Mouse (Mus musculus): ENCODE results near the gene Birc2. TPM values are rescaled to one million over a fixed set of nuclear protein-coding genes. Genes with fewer than 3 reads are reported as not detected.

The Birc2 gene
- polyA plus RNA-seq, 1 experiment from 2014 or later = 45.9 TPM

GRCm38 (mm10) chr9:7798555-7798954 lies 38.3 kb downstream of the Birc2 start:
- no peaks in the 10 kb centered on the region for H3K9me3 ChIP-seq (replicated peaks; ENCODE audit: control insufficient read depth, low read length)
- ATAC-seq (replicated peaks; ENCODE audit: insufficient number of reproducible peaks, low FRiP score, low TSS enrichment, low read depth) (no peak), DNase-seq (ENCODE audit: low spot score) (no peak)
- no peak overlapping the region for H3K27ac ChIP-seq (replicated peaks; ENCODE audit: low read depth, low read length)
- H3K4me2 ChIP-seq (ENCODE audit: low read depth, low read length) = no peak overlapping the region
- no peaks in the 10 kb centered on the region for H3K27me3 ChIP-seq (ENCODE audit: control insufficient read depth, insufficient read depth, low read length)
- H3K4me3 ChIP-seq (ENCODE audit: low read depth, low read length) = no peak overlapping the region
- WGBS = 97% methylated on average over 3 of the region's 3 CpGs
- H3K36me3 ChIP-seq (replicated peaks; ENCODE audit: control insufficient read depth, insufficient read depth, low read depth, low read length) = no peaks in the 10 kb centered on the region
- no peak overlapping the region for H3K9ac ChIP-seq (replicated peaks; ENCODE audit: low read length)
- no peaks in the 10 kb centered on the region for H3K4me1 ChIP-seq (ENCODE audit: control insufficient read depth, insufficient read depth, low read length)

- H3K27me3 ChIP-seq (ENCODE audit: control insufficient read depth, insufficient read depth, low read length) = no peaks in the 10 kb centered on the region
- H3K9ac ChIP-seq (replicated peaks; ENCODE audit: low read length) = no peak overlapping the region
- 83% methylated on average over 2 of the region's 2 CpGs for WGBS
- ATAC-seq (replicated peaks; ENCODE audit: insufficient number of reproducible peaks, low FRiP score, low TSS enrichment, low read depth) = no peak
- no peak overlapping the region for H3K4me3 ChIP-seq (ENCODE audit: low read depth, low read length)
- H3K36me3 ChIP-seq (replicated peaks; ENCODE audit: control insufficient read depth, insufficient read depth, low read depth, low read length) = no peaks in the 10 kb centered on the region
- no peaks in the 10 kb centered on the region for H3K4me1 ChIP-seq (ENCODE audit: control insufficient read depth, insufficient read depth, low read length)
- H3K27ac ChIP-seq (replicated peaks; ENCODE audit: low read depth, low read length) = no peak overlapping the region
- no peak overlapping the region for H3K4me2 ChIP-seq (ENCODE audit: low read depth, low read length)
- no peaks in the 10 kb centered on the region for H3K9me3 ChIP-seq (replicated peaks; ENCODE audit: control insufficient read depth, low read length)
- DNase-seq (ENCODE audit: low spot score) = no peak
Measured at GRCm38 (mm10) chr9:7797542-7797941, 39.3 kb downstream of the Birc2 start.

GRCm38 (mm10) chr9:7796129-7796864 lies 40.6 kb downstream of the Birc2 start:
- H3K9me3 ChIP-seq (replicated peaks; ENCODE audit: control insufficient read depth, low read length) = no peaks in the 10 kb centered on the region
- H3K4me1 ChIP-seq (ENCODE audit: control insufficient read depth, insufficient read depth, low read length) = no peaks in the 10 kb centered on the region
- H3K4me2 ChIP-seq (ENCODE audit: low read depth, low read length) = no peak overlapping the region
- no peaks in the 10 kb centered on the region for H3K36me3 ChIP-seq (replicated peaks; ENCODE audit: control insufficient read depth, insufficient read depth, low read depth, low read length)
- no peak overlapping the region for H3K9ac ChIP-seq (replicated peaks; ENCODE audit: low read length)
- H3K27ac ChIP-seq (replicated peaks; ENCODE audit: low read depth, low read length) = no peak overlapping the region
- H3K27me3 ChIP-seq (ENCODE audit: control insufficient read depth, insufficient read depth, low read length) = no peaks in the 10 kb centered on the region
- DNase-seq (ENCODE audit: low spot score) = no peak
- WGBS = 69% methylated on average over 6 of the region's 6 CpGs
- H3K4me3 ChIP-seq (ENCODE audit: low read depth, low read length) = no peak overlapping the region
- ATAC-seq (replicated peaks; ENCODE audit: insufficient number of reproducible peaks, low FRiP score, low TSS enrichment, low read depth) = no peak

- Histone ChIP-seq H3K36me3 (replicated peaks; ENCODE audit: control insufficient read depth, insufficient read depth, low read depth, low read length) (no peaks in the 10 kb centered on the region), H3K27me3 (ENCODE audit: control insufficient read depth, insufficient read depth, low read length) (no peaks in the 10 kb centered on the region), H3K4me2 (ENCODE audit: low read depth, low read length) (no peak overlapping the region), H3K4me1 (ENCODE audit: control insufficient read depth, insufficient read depth, low read length) (no peaks in the 10 kb centered on the region), H3K4me3 (ENCODE audit: low read depth, low read length) (no peak overlapping the region), H3K9me3 (replicated peaks; ENCODE audit: control insufficient read depth, low read length) (no peaks in the 10 kb centered on the region), H3K27ac (replicated peaks; ENCODE audit: low read depth, low read length) (no peak overlapping the region), H3K9ac (replicated peaks; ENCODE audit: low read length) (no peak overlapping the region)
- DNase-seq (ENCODE audit: low spot score) = no peak
- no peak for ATAC-seq (replicated peaks; ENCODE audit: insufficient number of reproducible peaks, low FRiP score, low TSS enrichment, low read depth)
Measured at GRCm38 (mm10) chr9:7795581-7795980, 41.3 kb downstream of the Birc2 start.

GRCm38 (mm10) chr9:7793561-7793960 lies 43.3 kb downstream of the Birc2 start:
- Histone ChIP-seq H3K36me3 (replicated peaks; ENCODE audit: control insufficient read depth, insufficient read depth, low read depth, low read length) (no peaks in the 10 kb centered on the region), H3K27ac (replicated peaks; ENCODE audit: low read depth, low read length) (no peak overlapping the region), H3K9ac (replicated peaks; ENCODE audit: low read length) (no peak overlapping the region), H3K4me1 (ENCODE audit: control insufficient read depth, insufficient read depth, low read length) (no peaks in the 10 kb centered on the region), H3K9me3 (replicated peaks; ENCODE audit: control insufficient read depth, low read length) (no peaks in the 10 kb centered on the region), H3K27me3 (ENCODE audit: control insufficient read depth, insufficient read depth, low read length) (no peaks in the 10 kb centered on the region), H3K4me2 (ENCODE audit: low read depth, low read length) (no peak overlapping the region), H3K4me3 (ENCODE audit: low read depth, low read length) (no peak overlapping the region)
- DNase-seq (ENCODE audit: low spot score) = no peak
- ATAC-seq (replicated peaks; ENCODE audit: insufficient number of reproducible peaks, low FRiP score, low TSS enrichment, low read depth) = no peak
- 89% methylated on average over 2 of the region's 2 CpGs for WGBS

GRCm38 (mm10) chr9:7790580-7791084 lies 46.2 kb downstream of the Birc2 start:
- DNase-seq (ENCODE audit: low spot score) (no peak), ATAC-seq (replicated peaks; ENCODE audit: insufficient number of reproducible peaks, low FRiP score, low TSS enrichment, low read depth) (no peak)
- no peak overlapping the region for H3K9ac ChIP-seq (replicated peaks; ENCODE audit: low read length)
- no peak overlapping the region for H3K4me3 ChIP-seq (ENCODE audit: low read depth, low read length)
- H3K27me3 ChIP-seq (ENCODE audit: control insufficient read depth, insufficient read depth, low read length) = no peaks in the 10 kb centered on the region
- no peaks in the 10 kb centered on the region for H3K9me3 ChIP-seq (replicated peaks; ENCODE audit: control insufficient read depth, low read length)
- no peaks in the 10 kb centered on the region for H3K4me1 ChIP-seq (ENCODE audit: control insufficient read depth, insufficient read depth, low read length)
- WGBS = 94% methylated on average over 11 of the region's 11 CpGs
- no peak overlapping the region for H3K27ac ChIP-seq (replicated peaks; ENCODE audit: low read depth, low read length)
- H3K4me2 ChIP-seq (ENCODE audit: low read depth, low read length) = no peak overlapping the region
- H3K36me3 ChIP-seq (replicated peaks; ENCODE audit: control insufficient read depth, insufficient read depth, low read depth, low read length) = no peaks in the 10 kb centered on the region

GRCm38 (mm10) chr9:7789764-7790575 lies 46.9 kb downstream of the Birc2 start:
- H3K4me1 ChIP-seq (ENCODE audit: control insufficient read depth, insufficient read depth, low read length) = no peaks in the 10 kb centered on the region
- H3K9me3 ChIP-seq (replicated peaks; ENCODE audit: control insufficient read depth, low read length) = no peaks in the 10 kb centered on the region
- no peak overlapping the region for H3K9ac ChIP-seq (replicated peaks; ENCODE audit: low read length)
- no peak overlapping the region for H3K27ac ChIP-seq (replicated peaks; ENCODE audit: low read depth, low read length)
- WGBS = 90% methylated on average over 8 of the region's 8 CpGs
- no peaks in the 10 kb centered on the region for H3K27me3 ChIP-seq (ENCODE audit: control insufficient read depth, insufficient read depth, low read length)
- DNase-seq (ENCODE audit: low spot score) (no peak), ATAC-seq (replicated peaks; ENCODE audit: insufficient number of reproducible peaks, low FRiP score, low TSS enrichment, low read depth) (no peak)
- H3K4me3 ChIP-seq (ENCODE audit: low read depth, low read length) = no peak overlapping the region
- no peak overlapping the region for H3K4me2 ChIP-seq (ENCODE audit: low read depth, low read length)
- H3K36me3 ChIP-seq (replicated peaks; ENCODE audit: control insufficient read depth, insufficient read depth, low read depth, low read length) = no peaks in the 10 kb centered on the region

GRCm38 (mm10) chr9:7788411-7788810 lies 48.5 kb downstream of the Birc2 start:
- DNase-seq (ENCODE audit: low spot score) = no peak
- WGBS = 84% methylated on average over 6 of the region's 6 CpGs
- Histone ChIP-seq H3K4me1 (ENCODE audit: control insufficient read depth, insufficient read depth, low read length) (no peaks in the 10 kb centered on the region), H3K4me3 (ENCODE audit: low read depth, low read length) (no peak overlapping the region), H3K9me3 (replicated peaks; ENCODE audit: control insufficient read depth, low read length) (no peaks in the 10 kb centered on the region), H3K27ac (replicated peaks; ENCODE audit: low read depth, low read length) (no peak overlapping the region), H3K36me3 (replicated peaks; ENCODE audit: control insufficient read depth, insufficient read depth, low read depth, low read length) (no peaks in the 10 kb centered on the region), H3K9ac (replicated peaks; ENCODE audit: low read length) (no peak overlapping the region), H3K4me2 (ENCODE audit: low read depth, low read length) (no peak overlapping the region), H3K27me3 (ENCODE audit: control insufficient read depth, insufficient read depth, low read length) (no peaks in the 10 kb centered on the region)
- ATAC-seq (replicated peaks; ENCODE audit: insufficient number of reproducible peaks, low FRiP score, low TSS enrichment, low read depth) = no peak
